Mouse (Mus musculus) T-helper 2 cell (primary cell): ENCODE measurements around the gene Omp.

ENCODE experiments used
- in situ Hi-C: fragments of 300-600 bp; cut with MboI, MseI; formaldehyde crosslinking; loops from one replicate; pipeline ENCODE4 v1.15.1; 2025; ENCODE audit warnings: high pct_unique_total_duplicates

Omp gene

DNA sequence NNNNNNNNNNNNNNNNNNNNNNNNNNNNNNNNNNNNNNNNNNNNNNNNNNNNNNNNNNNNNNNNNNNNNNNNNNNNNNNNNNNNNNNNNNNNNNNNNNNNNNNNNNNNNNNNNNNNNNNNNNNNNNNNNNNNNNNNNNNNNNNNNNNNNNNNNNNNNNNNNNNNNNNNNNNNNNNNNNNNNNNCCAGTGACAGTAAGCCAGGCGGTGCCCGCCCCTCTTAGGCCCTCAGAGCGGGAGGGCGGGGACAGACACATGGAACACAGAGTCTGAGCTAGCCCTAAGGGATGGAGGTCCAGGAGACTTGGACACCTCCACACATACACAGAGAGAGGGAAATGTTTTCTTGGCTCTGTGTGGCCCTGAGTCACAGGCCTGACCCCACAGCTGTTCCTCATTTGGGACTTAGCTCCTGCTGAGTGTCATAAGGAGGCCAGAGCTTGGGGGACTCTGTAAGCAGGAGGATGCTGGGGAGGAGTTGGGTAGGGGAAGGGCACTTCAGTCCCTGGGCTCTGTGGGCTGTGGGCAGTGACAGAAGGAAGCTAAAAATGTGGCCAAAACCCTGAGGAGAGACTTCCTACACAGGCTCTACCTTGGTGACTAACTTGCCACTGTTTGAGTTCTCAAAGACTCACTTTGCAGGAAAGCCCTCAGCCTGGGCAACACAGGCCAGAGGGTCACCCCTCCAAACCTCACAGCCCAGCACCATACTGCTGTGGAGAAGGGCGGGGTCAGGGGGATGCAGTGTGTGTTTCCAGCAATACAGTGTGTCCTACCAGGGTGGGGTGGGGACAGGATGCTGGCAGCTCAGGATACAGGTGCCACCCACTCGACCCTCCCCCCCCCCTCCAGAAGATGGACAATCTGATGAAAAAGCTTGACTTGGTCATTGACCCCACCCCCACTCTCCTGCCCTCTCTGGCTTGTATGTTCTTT is 26.1 kb upstream of the Omp start:
- in situ Hi-C loops: no loop called here

DNA sequence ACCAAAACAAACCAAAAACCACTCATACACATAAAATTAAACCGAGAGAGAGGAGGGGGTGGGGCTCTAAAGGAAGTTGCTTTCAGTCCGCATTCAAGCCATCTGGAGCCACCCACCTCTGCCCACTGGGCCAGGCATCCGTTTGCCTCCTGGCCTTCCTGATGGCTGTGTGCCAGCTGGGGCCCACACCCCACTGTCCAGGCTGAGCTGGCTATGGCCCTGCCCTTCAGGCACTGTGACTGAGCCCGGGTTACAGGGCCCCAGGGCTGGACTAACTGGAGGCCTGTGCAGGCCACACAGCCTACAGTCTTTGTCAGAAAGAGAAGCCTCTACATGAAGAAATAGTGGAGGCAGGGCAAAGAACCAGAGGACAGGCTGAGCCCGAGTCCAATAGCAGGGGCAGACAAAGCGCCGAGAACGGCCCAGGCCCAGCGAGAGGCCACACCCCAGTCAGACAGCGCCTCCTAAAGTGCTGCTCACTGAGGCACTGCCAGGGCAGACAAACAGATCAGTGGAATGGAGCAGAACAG is 19.8 kb upstream of the Omp start:
- in situ Hi-C loops: no loop called here

GRCm38 (mm10) chr7:98164382-98164998 is 19.2 kb upstream of the Omp start:
- in situ Hi-C loops: no loop called here

- in situ Hi-C loops: no loop called here
Observed at GRCm38 (mm10) chr7:98163700-98164099, 18.4 kb upstream of the Omp start.

- in situ Hi-C loops: no loop called here
Observed at GRCm38 (mm10) chr7:98162239-98162638, 16.9 kb upstream of the Omp start.

DNA sequence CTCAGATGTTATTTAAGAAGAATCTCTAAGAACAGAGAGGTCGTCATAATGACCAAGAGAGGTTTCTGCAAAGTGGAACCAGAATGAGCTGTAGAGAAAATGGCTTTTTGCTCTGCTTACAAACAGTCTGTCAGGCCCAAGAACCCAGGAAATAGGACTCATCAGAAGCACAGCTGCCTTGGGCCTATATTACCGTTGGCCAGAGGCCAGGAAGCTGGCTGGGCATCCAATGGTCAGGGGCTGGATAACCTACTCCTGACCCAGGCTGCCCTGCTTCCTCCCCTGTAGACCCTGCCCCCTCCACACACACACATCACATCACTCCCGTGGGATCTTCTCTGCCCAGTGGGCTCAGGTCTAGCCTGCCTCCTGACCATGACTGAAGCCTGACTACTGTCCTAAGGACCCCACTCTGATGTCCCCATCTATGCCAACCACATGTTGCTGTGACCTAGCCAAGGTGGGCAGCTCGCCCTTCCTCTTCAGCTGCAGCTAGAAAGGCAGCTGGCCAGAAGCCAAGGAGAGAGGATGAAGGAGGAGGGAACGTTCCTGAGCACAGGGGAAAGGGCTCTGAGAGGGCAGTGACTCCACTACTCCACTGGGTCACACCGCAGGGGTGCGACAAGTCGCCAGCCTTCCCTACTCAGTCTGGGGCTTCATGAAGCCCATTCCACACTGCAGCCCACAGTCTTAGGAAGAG is 14.9 kb upstream of the Omp start:
- in situ Hi-C loops: no loop called here

- in situ Hi-C loops: no loop called here
Observed at GRCm38 (mm10) chr7:98158481-98158880, 13.2 kb upstream of the Omp start.

- in situ Hi-C loops: no loop called here
Observed at GRCm38 (mm10) chr7:98157636-98158332, 12.5 kb upstream of the Omp start.

- in situ Hi-C loops: no loop called here
Observed at GRCm38 (mm10) chr7:98156280-98156665, 11.0 kb upstream of the Omp start.

GRCm38 (mm10) chr7:98155546-98156279 is 10.4 kb upstream of the Omp start:
- in situ Hi-C loops: no loop called here

GRCm38 (mm10) chr7:98153892-98154291 is 8.6 kb upstream of the Omp start:
- in situ Hi-C loops: no loop called here

- in situ Hi-C loops: no loop called here
Observed at GRCm38 (mm10) chr7:98153345-98153744, 8.0 kb upstream of the Omp start.

DNA sequence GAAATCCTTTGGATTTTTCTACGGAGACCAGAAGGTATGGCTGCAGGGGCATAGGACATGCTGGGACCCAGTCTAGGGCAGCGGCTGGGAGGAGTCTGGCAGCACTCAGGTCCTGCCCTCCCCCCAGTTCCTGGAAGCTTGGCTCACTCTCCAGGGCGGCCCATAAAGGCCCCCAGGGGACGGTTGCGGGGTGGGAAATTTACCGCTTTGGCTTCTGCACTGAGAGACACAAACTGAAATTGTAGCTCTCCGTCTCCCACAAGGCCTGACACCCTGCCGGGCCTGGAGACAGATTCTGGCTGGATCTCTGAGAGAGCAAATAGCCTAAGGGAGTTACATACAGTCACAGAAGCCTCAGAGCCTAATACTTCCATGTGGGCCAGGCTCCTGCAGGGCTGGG is 7.1 kb upstream of the Omp start:
- in situ Hi-C loops: no loop called here

GRCm38 (mm10) chr7:98150525-98150924 is 5.2 kb upstream of the Omp start:
- in situ Hi-C loops: no loop called here

DNA sequence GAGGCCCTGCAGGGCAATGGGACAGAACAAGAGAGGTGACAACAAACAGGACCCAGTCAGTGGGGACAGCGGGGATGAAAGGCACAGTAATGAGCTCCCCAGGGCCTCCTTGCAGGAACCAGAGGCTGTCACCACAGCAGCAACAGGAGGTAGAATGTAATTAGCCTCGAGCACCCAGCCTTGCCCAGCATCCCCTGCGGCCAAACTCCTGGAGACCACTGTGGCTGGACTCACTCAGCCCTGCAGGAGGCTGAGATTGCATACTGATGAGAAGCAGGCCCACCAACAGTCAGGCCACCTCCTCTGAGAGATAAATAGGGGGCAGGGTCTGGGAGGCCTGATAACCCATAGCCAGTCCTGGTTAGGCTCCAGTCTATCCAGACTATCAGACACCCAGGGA is 4.5 kb upstream of the Omp start:
- in situ Hi-C loops: no loop called here

DNA sequence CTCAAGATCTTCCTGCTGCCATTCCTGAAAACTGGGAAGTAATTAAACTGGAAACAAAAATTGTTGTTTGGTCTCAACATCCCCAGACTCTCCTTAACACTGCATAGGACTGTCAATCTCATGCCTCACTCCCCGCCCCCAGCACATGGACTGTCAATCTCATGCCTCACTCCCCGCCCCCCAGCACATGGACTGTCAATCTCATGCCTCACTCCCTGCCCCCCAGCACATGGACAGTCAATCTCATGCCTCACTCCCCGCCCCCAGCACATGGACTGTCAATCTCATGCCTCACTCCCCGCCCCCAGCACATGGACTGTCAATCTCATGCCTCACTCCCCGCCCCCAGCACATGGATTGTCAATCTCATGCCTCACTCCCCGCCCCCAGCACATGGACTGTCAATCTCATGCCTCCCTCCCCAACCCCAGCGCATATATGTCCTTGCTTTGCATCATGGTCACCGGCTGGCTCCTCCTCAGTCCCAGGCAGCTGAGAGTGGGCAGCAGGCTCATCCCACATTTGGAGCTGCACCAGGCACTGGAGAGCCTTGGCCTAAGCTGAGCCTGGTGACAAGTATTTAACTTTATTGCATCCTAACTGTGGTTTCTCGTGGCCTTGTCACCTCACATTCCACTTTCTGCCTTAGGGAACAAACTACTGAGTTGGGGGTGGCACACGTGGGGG is 3.6 kb upstream of the Omp start:
- in situ Hi-C loops: no loop called here

GRCm38 (mm10) chr7:98147766-98148165 is 2.5 kb upstream of the Omp start:
- in situ Hi-C loops: no loop called here

DNA sequence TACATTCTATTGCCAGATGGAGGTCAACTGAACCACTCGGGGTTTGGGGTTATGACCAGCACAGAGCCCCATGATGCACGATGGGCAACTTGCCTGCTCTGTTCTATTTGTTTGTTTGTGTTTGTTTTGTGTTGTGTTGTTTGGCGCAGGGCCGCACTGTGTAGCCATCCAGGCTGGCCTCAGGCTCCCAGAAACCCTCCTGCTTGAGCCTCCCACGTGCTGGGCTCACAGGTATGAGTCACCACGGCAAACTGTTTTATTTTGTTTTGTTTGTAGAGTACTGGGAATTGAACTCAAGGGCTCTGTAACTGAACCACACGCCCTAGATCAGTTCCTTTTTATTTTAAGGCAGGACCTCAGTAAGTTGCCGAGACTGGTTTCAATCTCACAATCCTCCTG is 1.1 kb upstream of the Omp start:
- in situ Hi-C loops: no loop called here

- in situ Hi-C loops: no loop called here
Observed at GRCm38 (mm10) chr7:98145842-98146446, 642 bp upstream of the Omp start.

GRCm38 (mm10) chr7:98142648-98143047 is 2.7 kb downstream of the Omp start:
- in situ Hi-C loops: no loop called here
